Mouse (Mus musculus): ENCODE measurements around the gene Abhd16a.

DNA sequence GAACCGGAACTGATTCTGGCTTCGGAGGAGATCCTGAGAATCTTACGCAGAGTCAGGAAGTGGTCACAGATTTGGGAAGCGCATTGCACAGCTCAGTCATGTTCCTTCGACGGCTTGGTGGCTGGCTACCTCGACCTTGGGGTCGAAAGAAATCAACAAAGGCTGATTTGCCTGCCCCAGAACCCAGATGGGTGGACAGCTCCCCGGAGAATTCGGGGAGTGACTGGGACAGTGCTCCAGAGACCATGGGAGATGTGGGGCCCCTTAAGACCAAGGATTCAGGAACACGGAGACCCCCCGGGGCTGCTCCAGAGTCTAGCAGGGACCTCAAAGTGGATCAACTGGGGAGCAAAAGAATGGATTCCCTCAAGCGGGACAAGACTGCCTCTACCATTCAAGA lies 38.0 kb downstream of the Abhd16a start:
- TF ChIP-seq CTCF (IDR thresholded peaks at IDR 0.05; ENCODE audit: control insufficient read depth, insufficient read depth, low read length) = no peak
- no peak for TF ChIP-seq POLR2A (IDR thresholded peaks at IDR 0.05; ENCODE audit: borderline replicate concordance, control insufficient read depth, low read depth, low read length)

Data from bone marrow, adult 2 months (tissue).